Mouse (Mus musculus) heart, adult 2 months (tissue): ENCODE measurements around the gene Fes.

Experiments used
- CTCF ChIP-seq: fragments of 200-600 bp; IDR thresholded peaks from 2 replicates; pipeline ENCODE4 v1.8.1; 2022; ENCODE audit warnings: antibody characterized with exemption, mild to moderate bottlenecking, moderate library complexity
- EP300 ChIP-seq: fragments of 200-500 bp; IDR thresholded peaks from 2 replicates; pipeline ENCODE4 v1.6.1; 2011; ENCODE audit warnings: low read depth, low read length, control low read depth; ENCODE audit not compliant: insufficient read depth
- POLR2A ChIP-seq: fragments of 200-500 bp; IDR thresholded peaks from 2 replicates; pipeline ENCODE4 v1.6.1; 2011; ENCODE audit warnings: mild to moderate bottlenecking, low read depth, low read length, control low read depth; ENCODE audit not compliant: insufficient read depth

- TF ChIP-seq CTCF: no peak
- no peak for TF ChIP-seq EP300
- no peak for TF ChIP-seq POLR2A
These were observed 19.7 kb downstream of the Fes start for GRCm38 (mm10) chr7:80368009-80368408.
